Mouse (Mus musculus) heart, adult 8-10 months (tissue): ENCODE measurements around the gene Itpr3. TPM values are rescaled to one million over a fixed set of nuclear protein-coding genes. Genes with fewer than 3 reads are reported as not detected.

Source experiments
- microRNA-seq: library from miRNA; unstranded; fragments of <30 nt; microRNA quantifications from one replicate; pipeline ENCODE4 v1.2.0, GENCODE M21; 2022
- total RNA-seq, 4 experiments: library from RNA; stranded (reverse); gene quantifications; 2 replicates each; pipeline ENCODE4 v1.2.4; 2022

Itpr3 gene
- total RNA-seq, 4 experiments from 2014 or later: 5.0 to 8.7 (median 6.8) TPM

Small RNA genes lying within 50 kb of the gene (microRNA-seq; reads per million reads assigned to microRNA genes)
- not detected for gene Mir7677

Other genes with a start within 250 kb of the Itpr3 start
- gene Nkx2-5, start 212.3 kb upstream of the Itpr3 start, total RNA-seq: 10 to 100 TPM; 75.8 to 81.5 (median 79.7) TPM
- gene Kifc5b, start 140.2 kb upstream of the Itpr3 start, total RNA-seq: under 1 TPM; 0.29 to 0.81 (median 0.48) TPM
- gene Phf1, start 124.3 kb upstream of the Itpr3 start, total RNA-seq: 10 to 100 TPM; 15.4 to 20.7 (median 16.1) TPM
- gene Cuta, start 117.7 kb upstream of the Itpr3 start, total RNA-seq: 10 to 100 TPM; 91.9 to 98.0 (median 95.8) TPM
- 1 to 10 TPM; 3.6 to 5.2 (median 4.7) TPM for gene Syngap1, start 116.1 kb upstream of the Itpr3 start, total RNA-seq
- 1 to 10 TPM in 3 of 4 experiments, not detected in 1; 1.5 to 3.4 (median 2.2) TPM for gene Zbtb9, start 84.1 kb upstream of the Itpr3 start, total RNA-seq
- gene Bak1, start 28.3 kb upstream of the Itpr3 start, total RNA-seq: 10 to 100 TPM; 11.0 to 15.9 (median 13.7) TPM
- gene Uqcc2, start 76.6 kb downstream of the Itpr3 start, total RNA-seq: 100 to 1,000 TPM; 333 to 355 (median 345) TPM
- gene Ip6k3, start 110.5 kb downstream of the Itpr3 start, total RNA-seq: 1 to 10 TPM; 3.7 to 9.2 (median 4.8) TPM
- 10 to 100 TPM; 25.8 to 30.2 (median 27.8) TPM for gene Lemd2, start 147.2 kb downstream of the Itpr3 start, total RNA-seq